Mouse (Mus musculus) heart, postnatal 10 days (tissue): ENCODE results near the gene Lims1. TPM values are rescaled to one million over a fixed set of nuclear protein-coding genes. Genes with fewer than 3 reads are reported as not detected.

Experiments used
- DNase-seq, 2 experiments: peaks; one replicate each; pipeline ENCODE4 v3.0.0; 2021
- intact Hi-C: fragments of 180-260 bp; cut with DNase I; formaldehyde crosslinking; loops from one replicate; pipeline ENCODE4 v1.15.1; 2025
- total RNA-seq, 2 experiments: library from RNA; stranded (reverse); gene quantifications; 2 replicates each; pipeline ENCODE4 v1.2.3; 2021

Lims1 gene
- total RNA-seq, 2 experiments from 2014 or later = 211 to 240 TPM

GRCm38 (mm10) chr10:58342199-58342598 is 18.9 kb downstream of the Lims1 start:
- DNase-seq = no peak
- intact Hi-C loops = no loop called here

DNA sequence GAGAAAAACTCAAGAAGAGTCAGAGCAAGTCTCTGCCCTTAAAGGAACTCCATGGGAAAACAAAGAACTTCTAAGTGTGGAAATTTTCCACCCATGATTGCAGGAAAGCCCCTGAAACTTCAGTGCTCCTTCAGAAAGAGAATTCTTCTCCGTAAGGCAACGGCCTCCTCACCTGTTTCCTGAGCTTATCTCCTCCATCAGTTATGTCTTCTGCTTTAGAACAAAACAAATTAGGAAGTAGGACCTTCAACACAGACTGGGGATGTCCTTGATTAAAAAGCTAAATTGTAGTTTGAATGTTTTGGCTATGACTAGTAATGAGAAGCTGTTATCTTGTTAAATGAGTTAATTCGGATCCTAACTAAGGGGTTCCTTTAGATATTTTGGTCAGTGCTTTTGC is 20.3 kb downstream of the Lims1 start:
- intact Hi-C loops = no loop called here
- no peak for DNase-seq

GRCm38 (mm10) chr10:58350600-58350999 is 27.3 kb downstream of the Lims1 start:
- no peak for DNase-seq
- intact Hi-C loops = no loop called here

DNA sequence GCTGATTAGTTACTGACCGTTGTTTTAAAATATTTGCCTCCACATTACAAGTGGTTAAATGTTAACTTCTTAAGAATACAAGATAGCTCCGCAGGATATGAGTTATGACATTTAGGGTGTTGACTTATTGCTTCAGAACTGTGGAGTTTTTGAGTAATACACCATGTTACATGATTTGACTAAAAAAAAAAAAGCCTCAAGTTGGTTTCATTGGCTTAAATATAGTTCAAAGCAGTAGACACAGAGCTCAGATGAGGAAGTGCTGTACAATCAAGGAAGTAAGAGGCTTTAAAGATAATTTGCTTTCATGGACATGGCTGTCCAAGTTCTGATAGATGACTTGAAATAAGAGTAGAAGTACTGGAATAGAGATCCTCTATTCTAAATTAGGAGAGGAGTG is 28.4 kb downstream of the Lims1 start:
- intact Hi-C loops = no loop called here
- no peak for DNase-seq

GRCm38 (mm10) chr10:58352364-58352763 is 29.1 kb downstream of the Lims1 start:
- intact Hi-C loops = no loop called here
- DNase-seq = no peak

GRCm38 (mm10) chr10:58354561-58354960 is 31.3 kb downstream of the Lims1 start:
- DNase-seq = peak; percentile 46 to 52
- intact Hi-C loops = no loop called here

DNA sequence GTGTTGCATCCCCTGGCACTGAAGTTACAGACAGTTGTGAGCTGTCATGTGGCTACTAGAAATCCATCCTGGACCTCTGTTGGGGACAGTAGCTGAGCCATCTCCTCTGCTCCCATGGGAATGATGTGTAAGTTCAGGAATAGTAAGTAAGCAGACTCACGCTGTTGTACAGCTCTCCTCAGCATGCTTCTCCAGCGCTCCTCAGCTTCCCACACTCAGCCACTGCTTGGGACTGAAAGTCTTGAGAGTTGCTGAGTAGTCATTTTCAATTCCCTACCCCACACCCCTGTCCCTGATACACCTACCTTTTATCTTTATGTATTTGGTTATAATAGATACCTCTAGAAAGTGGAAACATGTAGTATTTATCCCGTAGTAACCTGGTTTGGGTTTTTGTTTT is 33.2 kb downstream of the Lims1 start:
- intact Hi-C loops = no loop called here
- no peak for DNase-seq

DNA sequence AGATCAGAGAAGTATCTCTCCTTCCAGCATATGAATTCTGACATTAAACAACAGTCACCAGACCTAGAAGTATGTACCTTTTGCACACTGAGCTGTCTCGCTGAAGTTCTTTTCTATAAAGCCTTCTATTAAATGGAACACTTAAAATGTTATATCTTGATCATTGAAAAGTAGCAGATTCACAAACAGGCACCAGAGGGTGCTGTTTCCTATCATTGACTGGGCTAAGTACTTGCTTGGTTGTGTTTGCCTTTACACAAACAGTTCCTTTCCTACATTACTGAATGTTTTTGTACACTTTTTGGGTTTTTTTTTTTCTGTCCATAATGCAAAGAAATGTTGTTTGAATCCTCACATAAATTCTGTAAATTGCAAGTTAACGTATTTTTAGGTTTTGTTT is 35.9 kb downstream of the Lims1 start:
- intact Hi-C loops = loop anchor here (2.0 kb wide), 1 partner anchor 34 kb away; no protein-coding TSS in a partner anchor
- DNase-seq = peak; percentile 49 to 67

DNA sequence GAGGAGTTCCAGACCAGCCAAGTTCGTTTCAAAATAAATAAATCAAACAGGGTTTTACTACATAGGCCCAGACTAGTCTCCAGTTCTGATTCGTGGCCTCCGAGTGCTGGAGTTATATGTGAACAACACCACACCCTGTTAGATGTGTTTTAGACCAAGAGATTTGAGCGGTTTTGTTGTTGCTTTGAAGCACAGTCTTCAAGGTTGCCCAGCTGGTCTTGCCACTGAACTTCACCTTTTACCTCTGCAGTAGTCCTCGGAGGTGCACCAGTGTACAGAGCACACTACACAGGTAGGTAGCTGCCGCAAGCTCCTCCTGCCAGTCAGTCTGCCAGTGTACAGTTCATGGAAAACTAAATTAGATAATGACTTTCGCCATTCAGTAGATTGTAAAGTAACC is 36.7 kb downstream of the Lims1 start:
- intact Hi-C loops = loop anchor here (2.0 to 10.0 kb wide), 3 partner anchors 35 to 87 kb away; partner anchors contain the start of gene Ranbp2
- DNase-seq = no peak

GRCm38 (mm10) chr10:58362745-58363144 is 39.5 kb downstream of the Lims1 start:
- peak; percentile 43 to 48 for DNase-seq
- intact Hi-C loops = loop anchor here (1.0 to 10.0 kb wide), 3 partner anchors 16 to 85 kb away; partner anchors contain the start of gene Ranbp2

DNA sequence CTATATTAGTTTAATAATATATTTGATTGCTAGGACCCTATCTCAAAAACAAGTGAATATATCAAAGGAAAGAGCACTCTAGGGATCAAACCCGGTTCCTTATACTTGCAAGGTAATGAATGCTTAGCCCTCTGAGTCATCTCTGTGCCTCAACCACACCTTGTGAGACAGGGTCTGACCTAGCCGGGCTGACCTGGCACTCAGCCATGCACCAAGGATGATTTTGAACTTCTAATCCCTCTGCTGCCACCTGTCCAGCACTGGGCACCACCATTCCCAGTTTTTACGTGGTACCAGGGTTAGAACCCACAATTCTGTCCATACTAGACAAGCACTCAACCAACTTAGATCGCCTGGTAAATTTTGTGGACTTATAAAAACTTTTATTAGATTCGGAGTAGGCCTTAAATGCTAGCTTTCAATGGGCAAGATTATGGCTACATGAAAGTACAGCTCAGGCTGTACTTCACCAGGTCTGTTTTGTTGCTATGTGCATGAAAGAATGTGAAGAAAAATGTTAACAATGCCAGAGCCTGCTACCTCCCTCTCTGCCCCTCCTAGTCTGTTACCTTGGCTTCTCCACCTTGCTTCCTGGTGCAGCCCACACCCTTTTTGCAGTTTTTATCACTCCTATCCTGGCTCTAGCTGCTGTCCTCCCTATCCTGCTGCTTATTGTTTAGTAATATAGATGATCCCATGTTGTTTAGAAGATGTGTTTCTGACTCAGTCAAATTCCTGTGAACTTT is 41.7 kb downstream of the Lims1 start:
- intact Hi-C loops = loop anchor here (5.0 to 10.0 kb wide), 2 partner anchors 50 to 82 kb away; partner anchors contain the start of gene Ranbp2
- DNase-seq = no peak

GRCm38 (mm10) chr10:58368791-58369706 is 45.8 kb downstream of the Lims1 start:
- DNase-seq = no peak
- intact Hi-C loops = loop anchor here (10.0 kb wide), 1 partner anchor 46 kb away; no protein-coding TSS in a partner anchor

DNA sequence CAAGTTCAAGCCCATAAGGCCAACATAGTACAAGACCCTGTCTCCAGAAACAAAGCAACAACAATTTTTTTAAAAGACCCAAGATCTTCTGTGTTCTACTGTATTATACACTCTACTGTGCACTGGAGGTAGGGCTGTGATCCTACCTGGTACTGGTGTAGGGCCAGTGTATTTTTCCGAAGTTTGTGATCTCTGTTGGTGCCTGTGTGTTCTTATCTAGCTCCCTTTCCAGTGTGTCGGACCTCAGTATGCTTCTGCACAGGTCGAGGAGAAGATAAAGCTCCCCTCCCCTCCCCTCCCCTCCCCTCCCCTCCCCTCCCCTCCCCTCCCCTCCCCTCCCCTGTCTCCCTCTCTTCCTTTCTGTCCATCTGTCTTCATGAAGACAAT is 46.4 kb downstream of the Lims1 start:
- intact Hi-C loops = loop anchor here (10.0 kb wide), 1 partner anchor 45 kb away; no protein-coding TSS in a partner anchor
- DNase-seq = no peak

DNA sequence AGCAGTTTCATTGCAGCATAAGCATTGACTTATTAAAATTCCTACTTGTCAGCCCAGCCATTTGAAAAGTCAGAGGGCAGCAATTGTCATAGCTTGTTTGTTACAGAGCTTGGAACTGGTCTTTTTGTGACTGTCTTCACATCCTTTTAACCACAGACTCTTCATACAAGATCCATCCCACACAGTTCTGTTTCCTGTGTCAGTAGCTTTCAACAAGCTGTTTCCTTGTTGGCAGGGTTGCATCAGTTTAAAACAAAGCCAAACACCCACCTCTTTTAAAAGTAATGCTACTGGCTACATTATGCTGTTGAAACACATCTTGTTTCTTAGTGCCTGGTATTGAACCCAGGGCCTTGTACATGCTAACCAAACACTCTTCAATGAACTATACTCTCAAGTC is 46.9 kb downstream of the Lims1 start:
- intact Hi-C loops = no loop called here
- peak; percentile 41 to 50 for DNase-seq

- intact Hi-C loops = no loop called here
- no peak for DNase-seq
Observed at GRCm38 (mm10) chr10:58370559-58370958, 47.3 kb downstream of the Lims1 start.

DNA sequence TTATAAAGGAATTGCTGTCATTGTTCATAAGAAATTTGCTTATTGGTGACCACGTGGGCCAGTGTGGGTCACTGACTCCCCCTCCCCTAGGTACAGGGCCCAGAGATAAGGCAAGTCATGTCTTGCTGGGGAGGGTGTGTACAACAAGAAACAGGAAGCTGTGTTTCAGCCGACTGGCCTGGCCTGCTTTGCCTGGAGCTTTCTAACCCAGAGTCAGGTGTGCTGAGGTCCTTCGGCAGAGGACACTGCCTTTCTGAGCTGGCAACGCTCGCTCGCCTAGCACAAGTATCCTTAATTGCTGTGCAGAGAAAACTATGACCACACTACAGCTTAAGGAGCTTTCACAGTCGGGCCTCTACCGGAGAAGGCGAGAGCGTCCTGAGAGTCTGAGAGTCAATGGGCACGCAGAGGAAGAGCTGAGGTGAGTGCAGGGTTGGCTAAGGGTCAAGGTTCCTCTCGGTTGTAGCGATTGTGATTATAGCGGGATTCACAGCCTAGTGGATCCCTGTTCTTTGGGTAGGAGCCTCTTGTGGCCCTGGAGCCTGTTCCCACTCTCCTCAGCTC is 48.1 kb downstream of the Lims1 start:
- intact Hi-C loops = no loop called here
- DNase-seq = no peak

- no peak for DNase-seq
- intact Hi-C loops = no loop called here
Observed at GRCm38 (mm10) chr10:58372430-58373030, 49.3 kb downstream of the Lims1 start.

GRCm38 (mm10) chr10:58373829-58374228 is 50.6 kb downstream of the Lims1 start:
- DNase-seq = no peak
- intact Hi-C loops = no loop called here

- intact Hi-C loops = loop anchor here (1.0 to 5.0 kb wide), 3 partner anchors 15 to 70 kb away; no protein-coding TSS in a partner anchor
- DNase-seq = peak; percentile 52 to 68
Observed at GRCm38 (mm10) chr10:58377592-58378197, 54.4 kb downstream of the Lims1 start.

- no peak for DNase-seq
- intact Hi-C loops = loop anchor here (1.0 to 5.0 kb wide), 3 partner anchors 16 to 71 kb away; no protein-coding TSS in a partner anchor
Observed at GRCm38 (mm10) chr10:58378380-58378779, 55.1 kb downstream of the Lims1 start.
